Mouse (Mus musculus) liver, embryonic 14.5 days (tissue): ENCODE measurements around the gene Pbrm1.

Experiments used
- CTCF ChIP-seq: IDR thresholded peaks from 2 replicates; pipeline ENCODE4 v1.5.1; 2016; ENCODE audit warnings: antibody characterized with exemption, low read depth, control low read depth
- EP300 ChIP-seq: IDR thresholded peaks from 2 replicates; pipeline ENCODE4 v1.6.1; 2016; ENCODE audit warnings: antibody characterized with exemption, low read depth

DNA sequence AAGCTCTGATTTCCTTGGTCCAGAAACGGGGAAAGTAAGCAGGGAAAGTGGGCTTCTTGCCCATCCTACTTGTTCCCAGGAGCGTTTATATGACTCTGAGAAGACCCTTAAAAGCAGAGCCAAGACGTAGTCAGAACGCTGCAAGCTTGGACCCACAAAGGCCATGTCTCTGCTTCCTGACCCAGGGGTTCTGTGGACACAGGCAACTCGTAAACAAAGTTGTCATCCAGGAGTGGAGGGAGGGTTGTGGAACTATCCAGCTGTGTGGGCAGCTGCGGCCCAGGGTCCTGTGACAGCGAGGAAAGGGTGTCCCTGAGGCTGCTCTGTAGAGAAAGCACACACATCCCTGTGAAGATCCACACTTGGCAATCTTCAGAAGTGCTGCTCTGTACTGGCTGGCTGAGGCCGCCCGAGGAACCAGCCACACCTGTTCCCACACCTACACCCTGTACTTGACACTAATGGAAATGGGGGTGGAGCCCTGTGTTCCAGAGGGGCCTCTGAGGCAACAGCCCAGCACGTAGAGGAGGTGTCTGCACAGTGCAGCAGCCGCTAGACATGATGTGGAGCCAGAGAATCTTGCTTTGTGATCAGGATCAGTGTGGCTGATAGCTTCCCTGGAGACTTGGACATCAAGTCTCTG is 114.2 kb downstream of the Pbrm1 start:
- no peak for TF ChIP-seq CTCF
- no peak for TF ChIP-seq EP300
